Mouse (Mus musculus) kidney, embryonic 15.5 days (tissue): ENCODE results near the gene Kdm1a. TPM values are rescaled to one million over a fixed set of nuclear protein-coding genes. Genes with fewer than 3 reads are reported as not detected.

Experiments
- ATAC-seq: fragments of 200-750 bp; cut with Nextera tagmentation; replicated peaks from 2 replicates; pipeline ENCODE4 v1.8.0; 2017; ENCODE audit warnings: moderate TSS enrichment; ENCODE audit not compliant: low FRiP score
- H3K27ac ChIP-seq: fragments of 300-500 bp; sonication (generic); 2 replicates; pipeline ENCODE4 v1.5.1; 2015; ENCODE audit warnings: mild to moderate bottlenecking, inconsistent platforms
- H3K27me3 ChIP-seq: fragments of 300-500 bp; sonication (generic); 2 replicates; pipeline ENCODE4 v1.6.1; 2015; ENCODE audit warnings: inconsistent platforms
- H3K36me3 ChIP-seq: fragments of 300-500 bp; sonication (generic); 2 replicates; pipeline ENCODE4 v1.6.1; 2015; ENCODE audit warnings: inconsistent platforms
- H3K4me1 ChIP-seq: fragments of 300-500 bp; sonication (generic); 2 replicates; pipeline ENCODE4 v1.6.1; 2015; ENCODE audit warnings: inconsistent platforms
- H3K4me2 ChIP-seq: fragments of 300-500 bp; sonication (generic); 2 replicates; pipeline ENCODE4 v1.6.1; 2015; ENCODE audit warnings: moderate library complexity, mild to moderate bottlenecking, inconsistent platforms
- H3K4me3 ChIP-seq: fragments of 300-500 bp; sonication (generic); replicated peaks from 2 replicates; pipeline ENCODE4 v1.5.1; 2015; ENCODE audit warnings: mild to moderate bottlenecking, inconsistent platforms
- H3K9ac ChIP-seq: fragments of 300-500 bp; sonication (generic); 2 replicates; pipeline ENCODE4 v1.6.1; 2015; ENCODE audit warnings: mild to moderate bottlenecking, inconsistent platforms
- H3K9me3 ChIP-seq: fragments of 300-500 bp; sonication (generic); replicated peaks from 2 replicates; pipeline ENCODE4 v1.6.1; 2016; ENCODE audit warnings: inconsistent platforms
- WGBS: fragments of 180-500 bp; shearing (Covaris S2); methylation state at CpG from one replicate; pipeline ENCODE4 v1.1.7; 2015; ENCODE audit warnings: mixed read lengths; 5-methylcytosine and 5-hydroxymethylcytosine counted together
- polyA plus RNA-seq: library from polyadenylated mRNA; unstranded; fragments of >200 nt; fragmentation: Nextera tagmentation; extraction: Ambion mirVana; gene quantifications from 2 replicates; pipeline ENCODE4 v1.2.1, GENCODE M21; 2015

Kdm1a gene
- polyA plus RNA-seq, 1 experiment from 2014 or later: 43.7 TPM

DNA sequence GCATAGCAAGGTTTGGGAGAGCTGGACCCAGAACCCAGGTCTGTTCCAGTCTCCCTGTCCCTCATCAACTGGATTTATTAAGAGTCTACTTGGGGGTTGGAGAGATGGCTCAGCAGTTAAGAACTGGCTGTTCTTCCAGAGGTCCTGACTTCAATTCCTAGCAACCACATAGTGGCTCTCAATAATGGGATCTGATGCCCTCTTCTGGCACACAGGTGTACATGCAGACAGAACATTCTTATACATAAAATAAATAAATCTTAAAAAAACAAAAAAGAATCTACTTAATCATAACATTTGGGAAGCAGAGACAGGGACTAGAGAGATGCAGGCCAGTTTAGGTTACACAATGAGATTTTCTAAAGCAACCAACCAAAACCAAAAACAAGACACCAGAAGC lies 33.5 kb upstream of the Kdm1a start:
- Histone ChIP-seq H3K36me3 (no peaks in the 10 kb centered on the region), H3K27ac (no peak overlapping the region), H3K9me3 (no peaks in the 10 kb centered on the region), H3K27me3 (peaks cover 45% of the 10 kb centered on the region), H3K4me1 (peaks cover 28% of the 10 kb centered on the region), H3K4me2 (no peak overlapping the region), H3K9ac (no peak overlapping the region), H3K4me3 (no peak overlapping the region)
- no peak for ATAC-seq

DNA sequence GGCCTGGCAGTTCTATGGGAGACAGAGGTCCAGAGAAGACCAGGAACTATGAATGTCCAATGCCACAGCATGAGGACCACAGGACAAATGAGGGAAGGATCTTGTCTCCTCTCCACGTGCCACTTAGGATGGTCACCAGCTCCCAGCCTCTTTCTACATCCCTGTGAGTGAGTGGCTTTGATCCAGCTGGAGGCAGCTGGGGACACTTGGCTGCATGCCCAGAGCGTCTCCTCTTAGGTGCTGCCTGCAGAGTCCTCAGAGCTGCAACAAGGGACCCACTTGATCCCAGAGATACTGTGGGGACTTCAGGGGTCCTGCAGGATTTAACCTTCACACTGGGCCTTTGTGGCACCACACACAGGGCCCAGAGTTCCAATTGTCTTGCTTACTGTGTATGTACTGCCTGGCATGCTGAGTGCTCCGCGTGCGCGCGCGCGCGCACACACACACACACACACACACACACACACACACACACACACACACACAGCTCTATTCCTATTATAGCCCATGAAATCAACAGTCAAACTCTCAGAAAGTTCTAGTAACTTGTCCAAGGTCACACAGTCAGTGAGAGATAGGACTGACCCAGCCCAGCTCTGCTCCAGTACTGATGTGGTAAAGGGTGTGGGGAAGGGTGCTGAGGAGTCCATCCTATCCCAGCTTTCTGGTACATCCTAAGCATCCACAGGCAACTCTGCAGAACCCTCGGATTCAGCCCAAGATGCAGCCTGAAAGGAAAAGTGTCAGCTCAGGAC lies 28.9 kb upstream of the Kdm1a start:
- 81% methylated on average over 11 of the region's 11 CpGs for WGBS
- Histone ChIP-seq H3K27me3 (peaks cover 8% of the 10 kb centered on the region), H3K4me3 (no peak overlapping the region), H3K36me3 (no peaks in the 10 kb centered on the region), H3K4me2 (no peak overlapping the region), H3K9ac (no peak overlapping the region), H3K9me3 (no peaks in the 10 kb centered on the region), H3K27ac (no peak overlapping the region), H3K4me1 (0 out of 2 replicates have a peak, but pooled peaks cover 4% of the 10 kb centered on the region)
- no peak for ATAC-seq

DNA sequence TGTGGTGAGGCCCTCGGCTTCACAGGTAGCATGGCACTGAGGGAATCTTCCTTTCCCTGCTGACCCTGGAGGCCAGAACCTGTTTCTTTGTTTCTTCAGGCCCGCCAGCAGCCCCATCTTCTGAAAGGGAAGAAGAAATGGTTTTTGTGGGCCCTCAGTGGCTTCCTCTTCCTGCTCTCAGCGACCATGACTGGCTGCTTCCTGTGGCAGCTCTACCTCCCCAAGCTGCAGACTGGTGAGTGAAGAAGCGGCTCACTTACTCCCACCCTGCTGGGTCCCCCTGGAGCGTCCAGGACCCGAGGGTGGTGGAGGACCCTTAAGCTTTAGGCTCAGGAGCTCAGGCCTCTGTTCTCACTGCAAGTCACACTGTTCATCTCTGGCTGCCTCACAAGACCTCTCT lies 24.1 kb upstream of the Kdm1a start:
- no peak for ATAC-seq
- Histone ChIP-seq H3K9me3 (no peaks in the 10 kb centered on the region), H3K4me3 (no peak overlapping the region), H3K4me1 (0 out of 2 replicates have a peak, but pooled peaks cover 4% of the 10 kb centered on the region), H3K4me2 (no peak overlapping the region), H3K36me3 (no peaks in the 10 kb centered on the region), H3K27ac (no peak overlapping the region), H3K27me3 (peaks cover 11% of the 10 kb centered on the region; the same call in 1 of the 2 replicates), H3K9ac (no peak overlapping the region)
- 69% methylated on average over 6 of the region's 6 CpGs for WGBS

DNA sequence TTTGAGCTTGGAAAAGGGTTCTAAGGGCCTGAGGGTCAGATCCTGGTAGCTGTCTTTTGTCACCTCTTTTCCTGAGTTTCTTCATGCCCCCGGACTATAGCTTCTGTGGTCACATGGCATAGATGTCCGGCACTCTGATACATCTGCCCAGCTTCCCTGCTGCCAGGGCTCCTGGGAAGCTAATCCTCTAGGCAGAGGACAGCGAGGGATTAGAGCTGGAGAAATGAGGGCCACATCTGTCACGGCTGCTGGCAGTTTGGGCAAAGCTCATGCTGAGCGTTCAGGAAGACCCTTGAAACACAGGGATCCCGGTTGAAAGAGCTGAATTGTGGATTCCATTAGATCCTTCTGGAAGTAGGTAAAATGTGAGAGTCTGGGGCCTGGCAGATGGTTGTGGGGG lies 19.9 kb upstream of the Kdm1a start, which contains the start of gene Lactbl1:
Lactbl1 (plus strand) TSS at position 234 of the 400 bp plus-strand sequence.
- H3K4me3 ChIP-seq: no peak within 1 kb of the TSS
- H3K27me3 ChIP-seq: peaks cover 11% of the 10 kb centered on the region; the same call in 1 of the 2 replicates
- no peak for ATAC-seq
- H3K4me2 ChIP-seq: no peak within 1 kb of the TSS
- WGBS: 46% methylated on average over 6 of the region's 6 CpGs
- peaks cover 11% of the 10 kb centered on the region; the same call in 1 of the 2 replicates for H3K4me1 ChIP-seq
- H3K9ac ChIP-seq: no peak within 1 kb of the TSS
- H3K36me3 ChIP-seq: no peaks in the 10 kb centered on the region
- H3K9me3 ChIP-seq: no peaks in the 10 kb centered on the region; the same call in 1 of the 2 replicates
- H3K27ac ChIP-seq: no peak within 1 kb of the TSS

DNA sequence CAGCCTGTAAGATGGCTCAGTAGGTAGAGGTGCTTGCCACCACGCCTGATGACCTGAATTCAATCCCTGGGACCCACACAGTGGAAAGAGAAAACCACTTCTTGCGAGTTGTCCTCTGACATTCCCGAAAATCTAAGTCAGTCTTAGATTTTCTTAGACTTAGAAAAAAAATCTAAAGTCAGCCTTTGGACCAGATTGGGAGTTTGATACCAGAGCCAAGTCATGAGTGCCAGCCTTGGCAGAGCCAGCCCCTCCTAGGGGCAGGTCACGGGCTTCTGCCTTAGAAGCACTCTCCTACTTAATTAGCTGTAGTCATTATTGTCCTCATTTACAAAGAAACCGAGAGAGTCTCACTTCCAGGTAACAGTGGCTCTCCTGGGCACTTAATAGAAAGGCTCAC lies 19.4 kb upstream of the Kdm1a start:
- Histone ChIP-seq H3K36me3 (no peaks in the 10 kb centered on the region), H3K27me3 (peaks cover 11% of the 10 kb centered on the region; the same call in 1 of the 2 replicates), H3K4me2 (no peak overlapping the region), H3K9ac (no peak overlapping the region), H3K4me3 (no peak overlapping the region), H3K27ac (no peak overlapping the region), H3K9me3 (no peaks in the 10 kb centered on the region; the same call in 1 of the 2 replicates), H3K4me1 (peaks cover 11% of the 10 kb centered on the region; the same call in 1 of the 2 replicates)
- WGBS: 49% methylated on average over 5 of the region's 5 CpGs
- ATAC-seq: no peak

DNA sequence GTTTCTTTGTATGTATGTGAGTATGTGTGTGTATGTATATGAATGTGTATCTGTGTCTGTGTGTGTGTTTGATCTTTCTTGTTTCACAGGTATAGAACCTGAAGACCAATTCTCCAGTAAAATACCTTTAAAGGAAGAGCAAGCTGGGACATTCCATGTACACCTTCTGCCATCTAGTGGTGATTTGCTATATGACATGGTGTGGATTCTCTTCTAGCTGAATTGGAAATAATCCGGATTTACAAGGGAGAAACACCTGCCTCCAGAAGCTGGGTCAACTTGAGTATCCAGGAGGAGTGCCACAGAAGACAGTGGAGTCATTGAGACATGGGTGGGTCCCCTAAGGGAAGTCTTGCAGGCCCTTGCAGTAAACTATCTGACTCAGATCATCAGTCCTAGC lies 18.8 kb upstream of the Kdm1a start:
- Histone ChIP-seq H3K4me3 (no peak overlapping the region), H3K9me3 (no peaks in the 10 kb centered on the region; the same call in 1 of the 2 replicates), H3K4me2 (no peak overlapping the region), H3K9ac (no peak overlapping the region), H3K36me3 (no peaks in the 10 kb centered on the region), H3K4me1 (peaks cover 11% of the 10 kb centered on the region; the same call in 1 of the 2 replicates), H3K27me3 (peaks cover 11% of the 10 kb centered on the region; the same call in 1 of the 2 replicates), H3K27ac (no peak overlapping the region)
- ATAC-seq: no peak
- WGBS: 3% methylated on average over 1 of the region's 1 CpGs

DNA sequence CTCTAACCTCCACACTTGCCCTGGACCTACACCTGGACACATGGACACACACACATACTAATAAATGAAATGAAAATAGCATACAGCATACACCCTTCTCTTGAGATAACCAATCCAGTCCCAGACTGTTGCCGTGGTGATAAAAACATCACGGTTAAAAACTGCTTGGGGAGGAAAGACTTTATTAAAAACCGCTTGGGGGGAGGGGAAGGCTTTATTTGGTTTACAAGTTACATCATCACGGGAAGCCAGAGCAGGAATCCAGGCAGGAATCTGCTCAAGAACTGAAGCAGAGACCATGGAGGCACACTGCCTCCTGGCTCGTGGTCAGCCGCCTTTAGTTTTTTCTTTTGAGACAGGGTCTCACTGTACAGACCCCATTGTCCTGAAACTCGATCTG lies 11.1 kb upstream of the Kdm1a start:
- Histone ChIP-seq H3K4me3 (no peak overlapping the region), H3K4me1 (0 out of 2 replicates have a peak, but pooled peaks cover 3% of the 10 kb centered on the region), H3K36me3 (no peaks in the 10 kb centered on the region), H3K4me2 (no peak overlapping the region), H3K9me3 (no peaks in the 10 kb centered on the region; the same call in 1 of the 2 replicates), H3K9ac (no peak overlapping the region), H3K27ac (no peak overlapping the region), H3K27me3 (no peaks in the 10 kb centered on the region)
- ATAC-seq: no peak
- 65% methylated on average over 7 of the region's 7 CpGs for WGBS

DNA sequence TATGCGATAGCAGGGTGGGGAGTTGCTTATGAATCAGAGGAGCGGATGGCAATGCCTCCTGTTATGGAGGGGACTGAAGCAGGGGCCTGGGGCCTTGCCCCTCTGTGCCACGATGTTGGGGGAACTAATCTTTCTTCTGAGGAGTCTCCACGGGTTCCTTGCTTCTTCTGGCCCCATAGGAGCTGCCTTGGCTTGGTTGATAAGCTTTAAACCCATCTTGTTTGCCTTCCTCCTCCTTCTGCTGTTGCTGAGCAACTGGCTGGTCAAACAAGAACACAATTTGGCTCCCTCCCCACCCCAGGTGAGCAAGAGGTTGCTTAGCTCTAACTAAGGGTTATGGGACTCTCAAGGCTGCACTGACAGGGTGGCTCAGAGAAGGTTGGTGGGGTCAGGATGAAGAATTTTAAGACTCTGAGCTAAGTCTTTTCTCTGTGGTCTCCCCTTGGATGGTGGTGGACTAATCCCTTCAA lies 7.9 kb upstream of the Kdm1a start, which contains the start of gene Tex46:
Tex46 (plus strand) TSS at position 51 of the 470 bp plus-strand sequence.
- no peak within 1 kb of the TSS for H3K4me2 ChIP-seq
- H3K9ac ChIP-seq: no peak within 1 kb of the TSS
- no peak for ATAC-seq
- no peaks in the 10 kb centered on the region for H3K9me3 ChIP-seq
- 62% methylated on average over 4 of the region's 4 CpGs for WGBS
- H3K4me1 ChIP-seq: no peaks in the 10 kb centered on the region
- no peak within 1 kb of the TSS for H3K4me3 ChIP-seq
- no peaks in the 10 kb centered on the region for H3K27me3 ChIP-seq
- no peaks in the 10 kb centered on the region for H3K36me3 ChIP-seq
- H3K27ac ChIP-seq: no peak within 1 kb of the TSS

DNA sequence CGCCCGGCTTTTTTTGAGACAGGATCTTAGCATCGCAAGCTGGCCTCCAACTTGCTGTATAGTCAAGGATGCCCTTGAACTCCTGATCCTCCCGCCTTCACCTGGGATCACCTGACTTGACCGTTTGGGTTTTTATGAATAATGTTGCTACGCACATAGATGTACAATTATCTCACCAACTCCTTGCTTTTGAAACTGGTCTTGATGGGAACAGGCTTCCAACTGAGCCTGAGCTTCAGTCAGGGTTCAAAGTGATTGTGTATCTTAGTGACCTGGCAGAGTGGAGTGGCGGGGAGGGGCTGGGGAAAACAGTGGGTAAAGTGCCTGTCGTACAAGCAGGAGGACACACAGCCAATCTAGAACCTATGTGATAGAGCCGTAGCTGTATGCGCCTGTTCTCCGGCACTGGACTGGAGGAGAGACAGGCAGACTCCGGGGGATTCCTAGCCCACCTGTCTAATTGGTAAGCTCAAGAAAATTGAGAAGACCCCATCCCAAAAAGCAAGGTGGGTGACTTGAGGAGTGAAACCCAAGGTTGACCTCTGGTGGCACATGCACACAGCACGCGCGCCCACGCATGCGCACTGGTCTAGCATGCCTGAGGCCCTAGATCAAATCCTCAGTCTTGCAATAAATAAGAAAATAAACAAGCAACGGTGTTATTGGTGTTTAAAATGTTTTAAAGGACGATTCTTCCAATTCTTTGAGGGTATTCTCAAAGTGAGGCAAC lies 3.4 kb upstream of the Kdm1a start:
- Histone ChIP-seq H3K9ac (no peak overlapping the region), H3K36me3 (no peaks in the 10 kb centered on the region), H3K4me1 (peaks cover 8% of the 10 kb centered on the region), H3K9me3 (no peaks in the 10 kb centered on the region), H3K4me2 (no peak overlapping the region), H3K27ac (no peak overlapping the region), H3K4me3 (no peak overlapping the region), H3K27me3 (no peaks in the 10 kb centered on the region)
- 90% methylated on average over 19 of the region's 19 CpGs for WGBS
- ATAC-seq: no peak

DNA sequence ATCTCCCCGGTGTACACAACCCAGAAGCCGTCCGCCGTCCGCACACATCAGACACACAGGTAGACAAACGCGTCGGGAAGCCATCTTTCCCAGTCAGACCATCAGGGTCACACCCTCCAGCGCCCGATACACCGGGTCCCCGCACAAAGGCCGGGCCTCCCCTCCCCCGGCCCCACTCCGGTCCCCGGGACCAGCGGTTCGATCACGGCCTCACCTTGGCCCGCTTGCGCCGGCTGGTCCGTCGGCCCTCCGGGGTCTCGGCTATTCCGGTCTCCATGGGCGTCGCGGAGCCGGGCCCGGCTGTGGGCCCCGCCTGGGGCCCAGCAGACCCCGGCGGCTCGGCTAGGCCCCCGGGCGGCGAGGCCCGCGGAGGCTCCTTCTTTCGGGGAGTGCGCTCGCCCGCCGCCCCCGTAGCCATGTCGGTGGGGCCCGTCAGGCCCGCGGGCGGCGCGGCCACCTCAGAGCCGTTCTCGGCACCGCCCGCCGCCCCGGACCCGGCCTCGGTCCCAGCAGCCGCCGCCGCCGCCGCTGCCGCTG lies 437 bp downstream of the Kdm1a start:
- peak overlapping the region; percentile 59 for H3K4me2 ChIP-seq
- H3K4me1 ChIP-seq: peaks cover 18% of the 10 kb centered on the region
- WGBS: under 1% methylated on average over 49 of the region's 68 CpGs
- H3K36me3 ChIP-seq: no peaks in the 10 kb centered on the region
- peak overlapping the region; percentile 92 for H3K27ac ChIP-seq
- no peaks in the 10 kb centered on the region for H3K27me3 ChIP-seq
- H3K4me3 ChIP-seq: peak overlapping the region; percentile 88
- peak; percentile 65 for ATAC-seq
- no peaks in the 10 kb centered on the region for H3K9me3 ChIP-seq
- peak overlapping the region; percentile 99 for H3K9ac ChIP-seq

DNA sequence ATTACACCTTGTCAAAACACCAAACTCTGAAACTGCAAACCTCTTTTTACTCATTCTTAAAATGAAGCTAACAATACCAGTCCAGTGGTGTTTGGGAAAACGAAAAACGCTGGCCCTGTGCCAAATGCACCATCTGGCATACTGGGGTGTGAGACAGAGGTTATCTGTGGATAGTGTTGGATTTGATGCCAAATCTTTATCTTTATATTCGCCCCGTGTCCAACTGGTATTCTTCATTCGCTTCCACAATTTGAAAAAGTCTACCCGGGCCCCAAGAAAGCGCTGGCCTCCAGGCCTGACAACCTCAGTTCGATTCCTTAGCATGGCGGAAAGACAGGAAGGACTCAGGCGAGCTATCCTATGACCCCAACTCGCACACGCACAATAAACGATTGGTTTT lies 1.0 kb downstream of the Kdm1a start:
- H3K9ac ChIP-seq: peak overlapping the region; percentile 99
- H3K4me3 ChIP-seq: peak overlapping the region; percentile 88
- ATAC-seq: no peak; the same call in 1 of the 2 replicates
- WGBS: under 1% methylated on average over 13 of the region's 13 CpGs
- H3K4me2 ChIP-seq: peak overlapping the region; percentile 59
- no peaks in the 10 kb centered on the region for H3K9me3 ChIP-seq
- H3K4me1 ChIP-seq: peaks cover 18% of the 10 kb centered on the region
- H3K27me3 ChIP-seq: no peaks in the 10 kb centered on the region
- no peaks in the 10 kb centered on the region for H3K36me3 ChIP-seq
- H3K27ac ChIP-seq: peak overlapping the region; percentile 92
